Mouse (Mus musculus) brain, adult 2 months (tissue): ENCODE results near the gene Nelfcd.

Source experiments
- DNase-seq: peaks from one replicate; pipeline ENCODE4 v3.0.0; 2011; ENCODE audit warnings: low read depth, low spot score

The Nelfcd gene

DNA sequence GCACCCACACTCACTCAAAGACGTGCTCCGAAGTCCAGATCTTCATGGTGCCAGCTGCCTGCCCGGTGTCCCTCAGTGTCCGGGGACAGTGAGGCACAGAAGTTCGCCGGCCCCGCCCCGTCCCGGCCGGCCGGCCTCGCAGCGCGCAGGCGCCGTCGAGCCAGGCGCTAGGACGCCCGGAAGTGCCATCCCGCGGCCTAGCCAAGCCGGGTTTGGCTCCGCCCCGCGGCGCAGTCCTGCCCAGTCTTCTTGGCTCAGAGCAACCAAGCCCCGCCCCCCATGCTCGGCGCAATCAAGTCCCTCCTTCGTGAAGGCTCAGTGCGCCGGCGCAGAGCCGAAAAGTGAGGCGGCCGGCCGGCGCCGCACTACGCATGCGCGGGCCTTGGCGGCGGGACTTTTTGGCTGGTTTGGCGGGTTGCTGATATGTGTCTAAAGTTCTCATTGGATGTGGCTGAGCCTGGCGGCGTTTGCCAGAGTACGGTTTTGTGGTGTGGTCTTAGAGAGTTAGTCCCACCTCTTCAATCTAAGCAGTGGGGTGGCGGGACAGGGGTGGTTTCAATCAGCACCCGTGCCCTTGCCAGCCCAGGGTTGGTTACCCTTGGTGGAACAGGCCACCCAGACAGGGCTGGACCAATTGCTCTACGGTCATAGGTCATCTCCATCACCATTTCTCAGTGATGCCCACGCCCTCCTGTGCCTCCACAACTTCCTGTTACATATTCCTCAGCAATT is 57.4 kb downstream of the Nelfcd start, which contains the start of gene Prelid3b:
Gene Prelid3b, minus strand, starts transcription at position 264 of the 732 bp plus-strand sequence.
- DNase-seq = peak; percentile 99

DNA sequence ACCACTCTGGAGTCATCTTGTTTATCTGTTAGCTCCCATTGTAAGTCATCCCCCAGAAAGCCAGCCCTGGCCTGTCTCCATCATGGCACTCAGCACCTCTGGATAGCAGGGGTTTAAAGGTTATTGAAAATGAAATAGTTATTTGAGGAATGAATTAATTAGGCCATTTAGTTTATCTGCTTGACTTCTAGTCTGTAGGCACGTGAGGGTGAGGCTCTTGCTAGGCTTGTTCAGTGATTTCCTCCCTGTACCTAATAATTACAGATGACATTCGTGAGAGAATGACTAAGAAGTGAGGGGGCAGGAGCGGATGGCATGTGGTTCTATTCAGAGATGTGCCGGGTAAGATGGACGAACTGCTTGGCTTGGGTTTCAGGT is 57.9 kb downstream of the Nelfcd start:
- peak; percentile 16 for DNase-seq
